Mouse (Mus musculus) gastrocnemius, adult 8-10 months (tissue): Measurements from ENCODE around the gene S1pr5. TPM values are rescaled to one million over a fixed set of nuclear protein-coding genes. Genes with fewer than 3 reads are reported as not detected.
A peak's percentile ranks its signal among the peaks of the same experiment; 100 is the strongest.
"Not testable (repeated sequence)": the region's sequence is repeated elsewhere in the genome, so short reads cannot be mapped to it uniquely, and the experiment has no call there.

ENCODE experiments used
- DNase-seq, 2 experiments: peaks; one replicate each; pipeline ENCODE4 v3.0.0; 2022; ENCODE audit warnings: low spot score in 2 of 2
- total RNA-seq, 4 experiments: library from RNA; stranded (reverse); gene quantifications; 2 replicates each; pipeline ENCODE4 v1.2.4; 2022

S1pr5 gene
- total RNA-seq, 4 experiments from 2014 or later = 0.10 to 0.29 (median 0.15) TPM

- DNase-seq = no peak
Observed at GRCm38 (mm10) chr9:21268305-21268704, 20.1 kb upstream of the S1pr5 start.

- no peak for DNase-seq
Observed at GRCm38 (mm10) chr9:21266889-21267288, 18.6 kb upstream of the S1pr5 start.

- DNase-seq = no peak
Observed at GRCm38 (mm10) chr9:21265611-21266010, 17.4 kb upstream of the S1pr5 start.

DNA sequence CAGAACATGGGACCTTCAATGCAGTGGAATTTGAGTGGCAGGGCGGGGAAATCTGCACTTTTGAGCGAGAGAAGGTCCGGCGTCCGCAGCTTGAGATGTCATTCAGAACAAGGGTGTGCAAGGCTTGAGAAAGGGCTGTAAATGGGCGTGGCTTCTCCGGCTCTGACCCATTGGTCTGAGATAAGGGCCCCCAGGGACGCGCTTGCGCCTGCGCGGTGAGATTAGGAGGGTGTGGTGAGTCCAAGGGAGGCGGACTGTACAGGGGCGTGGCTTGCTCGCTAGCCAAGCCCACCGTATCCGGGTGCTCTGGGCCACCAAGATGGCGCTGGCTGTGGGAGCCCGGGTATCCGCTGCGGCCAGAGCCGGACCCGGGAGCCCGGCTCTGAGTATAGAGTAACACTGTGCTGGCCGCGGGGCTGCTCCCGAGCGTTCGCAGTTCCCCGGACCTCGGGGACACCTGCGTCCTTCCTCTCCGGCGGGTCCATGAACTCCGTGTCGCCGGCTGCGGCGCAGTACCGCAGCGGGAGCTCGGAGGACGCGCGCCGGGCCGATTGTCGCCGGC, 16.8 kb upstream of the S1pr5 start, which contains the start of gene Atg4d:
Gene Atg4d, plus strand, starts transcription at position 294 of the 562 bp plus-strand sequence.
- DNase-seq = peak; percentile 98 to 99

DNA sequence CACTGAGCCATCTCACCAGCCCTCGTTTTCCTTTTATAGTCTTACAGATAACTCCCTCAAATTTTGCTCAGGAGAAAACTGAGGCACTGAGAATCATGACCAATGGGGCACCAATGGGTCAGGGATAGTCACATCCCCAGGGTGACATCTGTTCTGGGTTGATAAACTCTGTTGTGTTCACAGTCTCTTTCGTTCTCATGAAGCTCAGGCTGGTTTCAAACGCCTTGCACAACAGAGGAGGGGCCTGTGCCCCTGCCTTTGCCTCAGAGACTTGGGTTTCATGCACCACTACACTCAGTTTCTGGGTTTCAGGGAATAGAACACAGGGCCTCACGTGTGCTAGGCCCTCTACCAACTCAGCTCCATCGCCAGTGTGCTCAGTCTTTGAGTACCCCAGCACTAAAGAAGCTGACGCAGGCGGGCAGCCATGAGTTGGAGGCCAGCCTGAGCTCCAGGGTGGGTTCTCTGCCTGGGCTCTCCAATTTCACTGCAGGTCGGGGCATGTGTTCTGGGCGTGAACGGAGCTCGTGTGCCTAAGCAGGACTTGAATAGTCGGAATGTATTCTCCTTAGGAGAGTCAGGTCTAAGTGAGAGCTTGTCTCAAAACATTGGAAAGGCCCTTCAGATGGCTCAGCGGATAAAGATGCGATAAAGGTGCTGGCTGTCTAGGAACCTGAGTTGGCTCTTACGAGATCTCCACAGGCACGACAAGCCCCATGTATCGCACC, 16.2 kb upstream of the S1pr5 start:
- DNase-seq = no peak

- no peak for DNase-seq
Observed at GRCm38 (mm10) chr9:21261831-21262230, 13.6 kb upstream of the S1pr5 start.

DNA sequence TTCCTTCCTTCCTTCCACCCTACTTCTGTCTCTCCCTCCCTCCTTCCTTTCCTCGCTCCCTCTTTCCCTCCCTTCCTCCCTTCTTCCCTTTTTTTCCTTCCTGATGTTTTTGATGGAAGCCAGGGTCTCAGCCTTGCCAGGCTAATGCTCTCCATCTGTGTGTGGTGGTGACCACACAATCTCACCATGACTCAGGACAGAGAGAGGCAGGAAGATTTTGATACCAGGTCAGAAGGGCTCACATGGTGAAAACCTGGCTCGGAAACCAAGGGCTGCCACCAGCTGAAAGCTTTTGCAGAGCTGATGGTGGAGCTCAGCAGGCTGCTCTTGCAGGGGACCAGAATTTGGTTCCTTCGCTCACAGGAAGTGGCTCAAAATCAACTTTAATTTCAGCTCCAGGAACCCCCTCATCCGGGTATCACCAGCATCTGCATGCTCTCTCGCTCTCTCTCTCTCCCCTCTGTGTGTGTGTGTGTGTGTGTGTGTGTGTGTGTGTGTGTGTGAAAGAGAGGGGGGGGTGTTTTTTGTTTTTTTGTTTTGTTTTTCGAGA, 12.3 kb upstream of the S1pr5 start:
- no peak for DNase-seq

DNA sequence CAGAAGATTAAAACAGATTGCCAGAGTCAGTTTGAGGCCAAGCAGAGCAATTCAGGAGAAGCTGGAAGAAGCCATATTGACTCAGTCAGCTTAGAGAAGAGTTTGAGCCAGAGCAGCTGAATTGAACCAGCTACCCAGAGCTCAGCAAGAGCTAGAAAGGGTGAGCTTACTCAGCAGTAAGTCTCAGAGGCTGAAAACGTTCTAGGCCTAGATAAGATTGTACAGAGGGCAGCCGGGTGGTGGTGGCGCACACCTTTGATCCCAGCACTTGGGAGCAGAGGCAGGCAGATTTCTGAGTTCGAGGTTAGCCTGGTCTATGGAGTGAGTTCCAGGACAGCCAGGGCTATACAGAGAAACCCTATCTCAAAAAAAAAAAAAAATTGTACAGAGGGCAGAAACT, 8.1 kb upstream of the S1pr5 start:
- DNase-seq = not testable (repeated sequence)

- no peak for DNase-seq
Observed at GRCm38 (mm10) chr9:21254690-21255089, 6.4 kb upstream of the S1pr5 start.

GRCm38 (mm10) chr9:21251116-21251735, 3.0 kb upstream of the S1pr5 start:
- DNase-seq = no peak

DNA sequence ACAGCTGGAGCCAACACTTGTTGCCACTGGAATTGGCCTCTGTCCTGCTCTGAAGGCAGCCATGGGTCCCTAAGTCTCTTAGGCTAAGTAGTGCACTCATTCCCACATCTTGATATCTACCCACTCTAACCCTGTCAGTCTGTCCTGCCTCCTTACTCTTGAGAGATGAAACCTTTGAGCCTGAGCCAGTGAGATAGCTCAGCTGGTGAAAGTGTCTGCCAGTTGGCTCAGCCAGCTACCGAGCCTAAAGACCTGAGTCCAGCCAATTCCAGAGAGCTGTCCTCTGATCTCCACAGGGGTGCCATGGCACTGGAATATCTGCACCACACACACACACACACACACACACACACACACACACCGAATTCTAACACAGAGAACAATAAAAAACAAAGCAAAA, 2.3 kb upstream of the S1pr5 start:
- no peak for DNase-seq

DNA sequence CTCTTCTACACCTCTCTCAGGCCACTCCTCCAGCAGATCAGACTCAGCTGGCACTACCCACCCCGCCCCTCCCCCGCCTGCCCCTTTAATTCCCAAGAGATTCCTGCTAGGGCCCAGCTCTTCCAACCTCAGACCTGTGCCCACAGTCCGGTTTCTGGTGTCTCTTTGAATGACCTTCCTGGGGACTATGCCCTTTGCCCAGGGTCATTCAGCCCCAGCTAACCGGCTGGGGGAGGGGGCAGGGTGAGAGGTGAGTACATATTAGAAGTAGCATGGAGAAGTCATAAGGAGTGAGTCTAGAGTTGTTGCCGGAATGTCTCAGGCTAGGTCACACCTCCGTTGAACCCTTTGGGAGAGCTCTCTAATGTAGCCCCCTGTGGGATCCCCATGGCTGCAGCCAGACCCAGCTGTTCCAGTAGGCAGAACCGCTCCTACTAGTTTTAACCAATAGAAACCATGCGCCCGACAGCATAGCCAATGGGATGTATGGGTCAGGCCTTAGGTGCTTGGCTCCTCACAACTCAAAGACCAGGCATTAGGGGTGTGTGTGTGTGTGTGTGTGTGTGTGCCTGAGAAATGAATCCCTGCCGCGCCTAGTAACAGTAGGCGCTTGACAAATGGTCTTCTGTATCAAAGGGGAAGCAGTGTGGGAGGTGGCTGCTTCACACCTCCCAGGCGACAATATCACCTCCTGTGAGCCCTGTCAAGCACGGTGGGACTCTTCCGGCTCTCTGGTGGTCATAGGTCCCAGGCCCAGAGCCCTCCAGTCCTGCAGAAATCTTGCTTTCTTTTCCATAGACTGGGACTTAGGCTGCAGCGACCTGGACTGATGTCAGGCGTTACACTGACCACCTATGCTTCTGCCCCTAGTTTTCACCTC, 1.6 kb upstream of the S1pr5 start:
- DNase-seq = no peak

GRCm38 (mm10) chr9:21246342-21246741, 1.9 kb downstream of the S1pr5 start:
- DNase-seq = no peak

GRCm38 (mm10) chr9:21245113-21245487, 3.1 kb downstream of the S1pr5 start:
- no peak for DNase-seq

DNA sequence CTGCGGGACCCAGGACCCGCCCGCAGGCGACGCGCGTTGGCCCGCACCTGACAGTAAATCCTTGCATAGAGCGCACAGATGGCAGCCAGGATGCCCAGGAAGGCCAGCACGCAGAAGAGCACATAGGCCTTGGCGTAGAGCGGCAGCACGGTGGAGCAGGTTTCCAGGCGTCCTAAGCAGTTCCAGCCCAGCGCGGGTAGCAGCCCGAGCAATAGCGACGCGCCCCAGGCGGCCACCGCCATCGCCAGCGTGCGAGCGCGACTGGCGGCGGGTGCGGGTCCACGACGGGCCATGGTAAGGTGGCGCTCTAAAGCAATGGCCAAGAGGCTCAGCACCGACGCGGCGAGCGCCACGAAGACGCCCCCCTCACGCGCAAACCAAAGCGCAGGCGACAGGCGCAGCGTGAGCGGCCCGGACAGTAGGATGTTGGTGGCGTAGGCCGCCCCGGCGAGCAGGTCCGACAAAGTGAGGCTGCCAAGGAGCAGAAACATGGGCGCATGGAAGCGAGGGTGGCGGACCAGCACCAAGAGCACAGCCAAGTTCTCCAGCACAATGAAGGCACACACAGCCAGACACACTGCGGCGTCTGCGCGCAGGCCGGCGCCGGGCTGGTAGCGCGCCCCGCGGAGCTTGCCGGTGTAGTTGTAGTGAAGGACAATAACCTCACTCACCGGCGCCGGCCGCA, 3.7 kb downstream of the S1pr5 start:
- no peak for DNase-seq

DNA sequence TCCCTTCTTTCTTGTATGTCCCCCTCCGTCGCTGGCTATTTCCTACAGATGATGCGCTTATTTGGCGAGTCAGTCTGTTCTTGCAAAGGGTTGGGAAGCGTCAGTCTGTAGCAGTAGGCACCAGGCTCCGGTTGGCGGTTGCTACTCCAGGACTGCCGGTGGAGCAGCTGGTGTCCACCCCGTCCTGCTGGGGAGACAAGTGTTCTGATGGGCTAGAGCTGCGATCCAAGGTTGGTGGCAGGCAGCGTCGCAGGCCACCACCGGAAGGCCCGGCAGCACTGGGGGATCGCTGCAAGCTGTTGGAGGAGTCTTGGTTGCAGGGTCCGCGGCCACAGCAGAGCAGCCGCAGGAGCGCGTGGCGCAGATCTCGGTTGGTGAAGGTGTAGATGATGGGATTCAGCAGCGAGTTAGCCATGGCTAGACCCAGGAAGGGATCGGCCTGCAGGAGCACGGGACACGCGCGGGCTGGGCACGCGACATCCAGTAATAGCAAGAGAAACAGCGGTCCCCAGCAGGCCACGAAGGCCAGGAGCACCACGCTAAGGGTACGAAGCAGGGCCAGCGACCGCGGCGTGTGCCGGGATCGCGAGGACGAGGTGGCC, 4.3 kb downstream of the S1pr5 start:
- DNase-seq = no peak

DNA sequence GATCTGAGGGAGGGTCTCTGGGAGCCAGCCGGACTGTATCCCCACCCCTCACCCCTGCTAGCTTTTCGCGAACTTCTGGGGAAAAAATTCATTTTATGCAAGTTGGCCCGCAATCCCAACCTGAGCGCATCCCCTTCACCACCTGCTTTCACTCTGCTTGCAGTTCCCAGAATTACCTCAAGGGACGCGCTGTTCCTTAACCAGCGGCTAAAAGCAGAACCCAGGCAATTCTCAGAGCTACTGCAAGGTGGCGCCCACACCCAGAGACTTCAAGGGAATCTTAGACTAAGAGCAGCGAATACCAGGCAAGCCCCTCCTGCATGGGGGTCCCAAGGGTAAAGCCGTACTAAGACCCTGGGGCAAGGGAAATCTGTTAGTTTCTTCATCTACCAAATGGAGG, 6.9 kb downstream of the S1pr5 start:
- DNase-seq = peak; percentile 54 to 68

DNA sequence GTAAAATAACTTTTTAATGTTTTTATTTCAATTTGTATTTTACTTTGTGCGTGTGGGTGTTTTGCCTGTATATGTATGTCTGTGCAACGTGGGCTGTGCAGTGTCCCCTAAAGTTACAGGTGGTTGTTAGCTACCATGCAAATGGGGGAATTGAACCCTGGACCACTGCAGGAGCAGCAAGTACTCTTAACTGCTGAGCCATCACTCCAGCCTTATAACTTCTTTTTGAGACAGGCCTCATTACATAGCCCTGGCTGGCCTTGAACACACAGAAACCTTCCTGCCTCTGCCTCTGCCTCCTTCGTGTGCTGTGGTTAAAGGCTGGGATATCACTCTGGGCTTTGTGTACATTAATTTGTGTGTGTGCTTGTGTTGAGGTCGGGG, 8.8 kb downstream of the S1pr5 start:
- DNase-seq = no peak

DNA sequence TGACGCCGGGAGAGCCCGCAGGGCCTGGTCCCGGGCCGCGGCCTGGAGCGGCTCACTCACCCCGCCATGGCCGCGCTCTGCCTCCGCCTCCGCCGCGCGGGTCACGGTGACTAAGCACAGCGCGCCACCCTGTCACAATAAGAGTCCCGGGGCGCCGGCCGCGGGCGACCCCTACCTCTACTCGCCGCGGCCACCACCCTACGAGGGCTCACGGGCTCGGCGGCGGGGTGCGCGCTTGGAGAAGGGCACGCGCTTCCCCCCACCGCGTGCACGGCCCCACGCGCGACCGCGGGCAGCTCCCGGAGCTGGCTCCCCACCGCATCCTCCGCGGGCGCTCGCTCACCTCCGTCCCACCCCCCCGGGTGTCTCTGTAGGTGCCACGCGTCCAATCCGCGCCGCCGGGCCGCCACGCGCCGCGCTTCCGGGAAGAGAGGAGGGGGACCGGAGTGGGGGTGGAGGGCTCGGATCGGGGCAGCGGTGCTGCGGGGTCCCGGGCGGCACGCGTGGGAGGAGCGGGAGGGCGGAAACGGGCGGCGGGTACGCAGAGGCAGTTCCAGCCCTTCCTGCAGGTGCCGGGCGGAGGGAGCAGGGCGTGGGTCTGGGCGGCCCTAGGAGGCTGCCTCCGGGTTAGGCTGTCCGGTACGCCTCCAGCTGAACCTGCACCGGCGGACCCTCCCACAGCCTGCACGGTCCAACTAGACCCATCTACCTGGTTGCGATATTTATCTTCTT, 9.3 kb downstream of the S1pr5 start, which contains the start of gene Keap1:
Gene Keap1, minus strand, starts transcription at position 629 of the 732 bp plus-strand sequence.
- peak; percentile 65 to 75 for DNase-seq
